Mouse (Mus musculus): ENCODE measurements at regions not wholly inside any gene's neighbourhood (a gene's known extent, or its start where the extent isn't known, plus 50 kb on each side); places are given as distances from the start of the nearest gene placed in this dataset.
"Not testable (repeated sequence)": the region's sequence is repeated elsewhere in the genome, so short reads cannot be mapped to it uniquely, and the experiment has no call there.

DNA sequence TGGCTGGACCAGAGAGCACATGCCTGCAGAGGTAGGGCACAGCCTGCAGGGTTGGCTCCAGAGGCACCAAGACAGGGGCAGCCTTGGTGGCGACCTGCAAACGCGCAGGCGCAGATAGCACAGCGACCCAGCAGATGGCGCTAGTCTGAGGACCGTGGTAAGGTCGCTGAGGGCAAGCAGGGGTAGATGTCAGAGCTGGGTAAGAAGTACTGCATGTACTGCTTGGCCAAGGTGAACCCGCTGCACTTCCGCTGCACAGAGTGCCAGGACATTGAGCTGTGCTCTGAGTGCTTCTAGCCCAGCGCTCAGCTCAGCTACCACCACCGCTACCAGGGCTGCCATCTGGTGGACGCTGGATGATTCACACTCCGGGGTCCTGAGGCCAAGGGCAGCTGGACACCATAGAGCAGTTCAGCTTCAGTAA is 68.3 kb downstream of the Hsp90b1 start:
- Histone ChIP-seq H3K4me2 (peak overlapping the region; percentile 54), H3K9ac (peak overlapping the region; percentile 45; the same call in 1 of the 2 replicates)
- 4% methylated on average over 14 of the region's 14 CpGs for WGBS

GRCm38 (mm10) chr10:86636515-86636914 is 68.8 kb downstream of the Hsp90b1 start:
- not testable (repeated sequence) for H3K27me3 ChIP-seq; H3K27ac ChIP-seq (replicated peaks); H3K36me3 ChIP-seq; H3K4me1 ChIP-seq (replicated peaks); H3K9me3 ChIP-seq
- H3K4me3 ChIP-seq, result peak overlapping the region; percentile 36
- peak overlapping the region; percentile 54 for H3K4me2 ChIP-seq
- peak overlapping the region; percentile 45; the same call in 1 of the 2 replicates for H3K9ac ChIP-seq
- peak; percentile 27; the same call in 1 of the 2 replicates for ATAC-seq (ENCODE audit: low read depth)
- 28% methylated on average over 6 of the region's 6 CpGs for WGBS

More for the DNA sequence above, 68.3 kb downstream of the Hsp90b1 start:
- peak overlapping the region; percentile 36 for H3K4me3 ChIP-seq
- not testable (repeated sequence) for H3K9me3 ChIP-seq; H3K27ac ChIP-seq (replicated peaks); H3K27me3 ChIP-seq; H3K36me3 ChIP-seq; H3K4me1 ChIP-seq (replicated peaks)
- ATAC-seq (ENCODE audit: low read depth), result peak; percentile 91

DNA sequence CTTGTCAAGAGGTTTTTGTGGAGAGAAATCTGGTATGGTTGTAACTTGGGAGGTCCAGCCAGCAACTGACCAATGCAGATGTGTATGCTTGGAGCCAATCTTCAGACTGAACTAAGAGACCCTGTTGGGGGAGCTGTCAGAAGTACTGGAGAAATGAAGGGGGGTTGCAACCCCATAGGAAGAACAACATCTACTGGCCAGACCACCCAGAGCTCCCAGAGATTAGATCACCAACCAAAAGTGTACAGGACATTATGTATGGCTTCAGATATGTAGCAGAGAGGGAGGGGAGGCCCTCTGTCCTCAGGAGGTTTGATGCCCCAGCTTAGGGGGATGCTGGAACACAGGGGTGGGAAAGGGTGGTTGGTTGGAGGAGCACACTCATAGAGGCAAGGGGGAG is 78.6 kb downstream of the Hsp90b1 start:
- H3K9me3 ChIP-seq; H3K4me2 ChIP-seq; H3K27ac ChIP-seq (replicated peaks); H3K4me1 ChIP-seq (replicated peaks); H3K36me3 ChIP-seq; ATAC-seq (ENCODE audit: low read depth); H3K9ac ChIP-seq; H3K4me3 ChIP-seq; H3K27me3 ChIP-seq: not testable (repeated sequence)

DNA sequence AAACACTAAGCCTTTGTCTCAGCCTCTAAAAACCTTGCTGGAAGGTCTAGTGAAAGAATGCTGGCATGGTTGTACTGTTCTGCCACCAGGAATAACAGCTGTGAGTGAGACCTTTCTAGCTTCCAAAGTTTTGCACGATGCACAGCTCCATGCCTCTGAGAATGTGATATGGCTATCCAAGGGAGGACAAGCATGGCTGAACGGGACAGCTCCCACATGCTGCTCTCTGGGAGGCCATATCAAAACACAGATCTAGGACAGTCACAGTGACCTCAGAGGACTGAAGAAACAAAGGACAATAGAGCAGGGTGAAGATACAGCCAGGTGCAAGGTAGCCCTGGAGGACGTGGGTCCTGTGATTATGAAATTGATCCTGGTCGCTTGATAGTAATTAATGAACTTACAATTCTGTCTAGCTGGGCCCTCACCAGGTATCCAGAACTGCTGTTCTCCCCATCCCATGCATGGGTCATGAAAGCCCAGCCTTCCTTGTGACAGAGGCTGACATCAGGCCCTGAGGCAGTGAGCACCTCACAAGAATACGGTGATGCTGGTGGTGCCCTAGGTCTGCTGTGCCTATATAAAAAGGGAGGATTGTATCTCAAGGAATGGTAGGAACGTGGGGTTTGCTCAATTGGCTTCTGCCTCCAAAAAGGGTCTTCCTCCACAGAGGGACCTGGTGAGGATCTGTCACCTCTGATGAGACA is 87.2 kb downstream of the Hsp90b1 start:
- not testable (repeated sequence) for H3K27ac ChIP-seq (replicated peaks); ATAC-seq (ENCODE audit: low read depth); H3K27me3 ChIP-seq; H3K9ac ChIP-seq; H3K4me3 ChIP-seq; H3K9me3 ChIP-seq; H3K36me3 ChIP-seq; H3K4me2 ChIP-seq; H3K4me1 ChIP-seq (replicated peaks)
- WGBS, result 88% methylated on average over 6 of the region's 6 CpGs

DNA sequence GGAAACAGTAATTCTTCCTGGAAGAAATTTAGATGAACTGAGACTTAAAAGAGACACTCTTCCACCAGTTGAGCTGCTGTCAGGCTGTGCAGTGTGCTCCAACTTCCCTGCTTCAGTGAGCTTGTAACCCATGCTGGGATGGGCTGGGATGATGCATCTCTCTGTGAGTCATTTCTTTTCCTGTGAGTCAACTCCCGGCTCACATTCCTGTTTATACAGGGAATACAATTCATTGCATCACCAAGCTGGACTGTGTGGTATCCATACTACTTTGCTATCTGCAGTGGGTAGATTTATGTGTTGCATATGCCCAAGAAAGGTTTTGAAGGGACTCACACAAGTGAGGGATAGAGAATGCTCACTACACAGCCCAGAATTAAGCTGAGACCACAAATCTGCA is 93.0 kb downstream of the Hsp90b1 start:
- not testable (repeated sequence) for H3K36me3 ChIP-seq; H3K9me3 ChIP-seq; H3K27ac ChIP-seq (replicated peaks); H3K4me3 ChIP-seq; H3K27me3 ChIP-seq; ATAC-seq (ENCODE audit: low read depth); H3K9ac ChIP-seq; H3K4me1 ChIP-seq (replicated peaks); H3K4me2 ChIP-seq
- 53% methylated on average over 1 of the region's 1 CpGs for WGBS

DNA sequence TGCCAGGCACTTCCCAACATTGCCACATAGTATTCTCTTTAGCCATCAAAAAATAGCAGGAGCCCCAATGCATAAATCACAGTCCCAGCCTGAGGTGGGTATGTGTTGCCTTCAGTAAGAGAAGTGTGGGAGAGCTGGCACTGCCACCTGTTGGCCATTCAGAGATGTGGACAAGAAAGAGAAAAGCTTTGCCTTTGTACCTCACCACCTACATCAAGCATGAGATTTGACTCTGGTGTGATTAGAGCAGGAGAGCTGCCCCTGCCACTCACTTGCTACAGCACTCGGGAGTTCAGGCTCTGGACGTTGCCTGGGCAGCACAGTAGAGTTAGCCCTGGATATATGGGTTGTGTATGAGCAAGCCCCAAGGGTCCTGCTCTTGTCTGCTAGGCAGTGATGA is 95.3 kb downstream of the Hsp90b1 start:
- not testable (repeated sequence) for ATAC-seq (ENCODE audit: low read depth); H3K4me1 ChIP-seq (replicated peaks); H3K36me3 ChIP-seq; H3K4me2 ChIP-seq; H3K27me3 ChIP-seq; H3K9ac ChIP-seq; H3K27ac ChIP-seq (replicated peaks); H3K9me3 ChIP-seq; H3K4me3 ChIP-seq
- WGBS, result 85% methylated on average over 2 of the region's 2 CpGs

DNA sequence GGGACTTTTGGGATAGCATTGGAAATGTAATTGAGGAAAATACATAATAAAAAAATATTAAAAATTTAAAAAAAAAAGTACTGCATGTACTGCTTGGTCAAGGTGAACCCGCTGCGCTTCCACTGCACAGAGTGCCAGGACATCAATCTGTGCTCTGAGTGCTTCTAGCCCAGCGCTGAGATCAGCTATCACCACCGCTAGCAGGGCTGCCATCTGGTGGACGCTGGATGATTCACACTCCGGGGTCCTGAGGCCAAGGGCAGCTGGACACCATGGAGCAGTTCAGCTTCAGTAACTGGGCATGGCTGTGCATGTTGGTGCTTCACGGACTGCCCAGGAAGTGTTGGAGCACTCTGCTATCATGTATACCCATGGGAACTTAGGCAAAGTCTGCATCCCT is 102.1 kb upstream of the Syn3 start:
- not testable (repeated sequence) for ATAC-seq (ENCODE audit: low read depth); H3K27me3 ChIP-seq; H3K36me3 ChIP-seq; H3K4me2 ChIP-seq; H3K4me3 ChIP-seq; H3K9me3 ChIP-seq; H3K9ac ChIP-seq; H3K27ac ChIP-seq (replicated peaks); H3K4me1 ChIP-seq (replicated peaks)
- WGBS, result 46% methylated on average over 7 of the region's 7 CpGs

- 93% methylated on average over 7 of the region's 7 CpGs for WGBS
- not testable (repeated sequence) for H3K36me3 ChIP-seq; H3K9me3 ChIP-seq; H3K9ac ChIP-seq; H3K27ac ChIP-seq (replicated peaks); H3K4me1 ChIP-seq (replicated peaks); H3K27me3 ChIP-seq; ATAC-seq (ENCODE audit: low read depth); H3K4me3 ChIP-seq; H3K4me2 ChIP-seq
These were observed 101.3 kb upstream of the Syn3 start for GRCm38 (mm10) chr10:86599991-86600390.

- not testable (repeated sequence) for H3K27ac ChIP-seq (replicated peaks); ATAC-seq (ENCODE audit: low read depth); H3K27me3 ChIP-seq; H3K36me3 ChIP-seq; H3K4me2 ChIP-seq; H3K4me1 ChIP-seq (replicated peaks); H3K9me3 ChIP-seq; H3K4me3 ChIP-seq; H3K9ac ChIP-seq
- 88% methylated on average over 2 of the region's 2 CpGs for WGBS
These were observed 91.5 kb upstream of the Syn3 start for GRCm38 (mm10) chr10:86590211-86590610.

- H3K36me3 ChIP-seq; H3K27ac ChIP-seq (replicated peaks); H3K4me3 ChIP-seq; H3K9ac ChIP-seq; H3K4me1 ChIP-seq (replicated peaks); H3K27me3 ChIP-seq; H3K9me3 ChIP-seq; ATAC-seq (ENCODE audit: low read depth); H3K4me2 ChIP-seq: not testable (repeated sequence)
- 64% methylated on average over 2 of the region's 2 CpGs for WGBS
These were observed 68.2 kb upstream of the Syn3 start for GRCm38 (mm10) chr10:86566875-86567274.

GRCm38 (mm10) chr10:86555843-86556242 is 57.1 kb upstream of the Syn3 start:
- H3K27me3 ChIP-seq, result no peaks in the 10 kb centered on the region
- no peaks in the 10 kb centered on the region for H3K4me1 ChIP-seq (replicated peaks)
- no peak for ATAC-seq (ENCODE audit: low read depth)
- no peak overlapping the region for H3K4me3 ChIP-seq
- no peak overlapping the region for H3K9ac ChIP-seq
- H3K27ac ChIP-seq (replicated peaks), result no peak overlapping the region
- H3K4me2 ChIP-seq, result no peak overlapping the region
- no peaks in the 10 kb centered on the region for H3K36me3 ChIP-seq
- 62% methylated on average over 8 of the region's 8 CpGs for WGBS
- no peaks in the 10 kb centered on the region for H3K9me3 ChIP-seq
